Mouse (Mus musculus): ENCODE measurements around the gene Tmem132a.
A peak's percentile ranks its signal among the peaks of the same experiment; 100 is the strongest.

GRCm38 (mm10) chr19:10841721-10842626, 27.8 kb downstream of the Tmem132a start:
- TF ChIP-seq CTCF (IDR thresholded peaks at IDR 0.05; ENCODE audit: low read depth) = no peak
- peak; percentile 49; the same call in 1 of the 2 replicates for TF ChIP-seq EP300 (IDR thresholded peaks at IDR 0.05; ENCODE audit: low read depth)

All from liver, postnatal 0 days (tissue).